Mouse (Mus musculus) liver, postnatal 0 days (tissue): ENCODE data around the gene Arsg. TPM values are rescaled to one million over a fixed set of nuclear protein-coding genes. Genes with fewer than 3 reads are reported as not detected.

Experiments used
- ATAC-seq: fragments of 200-750 bp; cut with Nextera tagmentation; 2 replicates; pipeline ENCODE4 v1.8.0; 2017; ENCODE audit warnings: mild to moderate bottlenecking, moderate library complexity
- DNase-seq: peaks from one replicate; pipeline ENCODE4 v3.0.0-alpha.2; 2016
- H3K27ac ChIP-seq: fragments of 300-500 bp; sonication (generic); 2 replicates; pipeline ENCODE4 v1.5.1; 2014; ENCODE audit warnings: antibody characterized with exemption, moderate library complexity, mild to moderate bottlenecking, low read depth
- H3K27me3 ChIP-seq: fragments of 300-500 bp; sonication (generic); 2 replicates; pipeline ENCODE4 v1.6.1; 2014; ENCODE audit warnings: low read length, control low read depth, mixed read lengths; ENCODE audit not compliant: insufficient read depth
- H3K36me3 ChIP-seq: fragments of 300-500 bp; sonication (generic); replicated peaks from 2 replicates; pipeline ENCODE4 v1.6.1; 2014; ENCODE audit warnings: mild to moderate bottlenecking, control low read depth, low read length, moderate library complexity, mixed read lengths; ENCODE audit not compliant: insufficient read depth
- H3K4me1 ChIP-seq: fragments of 300-500 bp; sonication (generic); 2 replicates; pipeline ENCODE4 v1.6.1; 2014; ENCODE audit warnings: antibody characterized with exemption, mild to moderate bottlenecking, control low read depth; ENCODE audit not compliant: insufficient read depth
- H3K4me2 ChIP-seq: fragments of 300-500 bp; sonication (generic); 2 replicates; pipeline ENCODE4 v1.6.1; 2014; ENCODE audit warnings: low read depth, mild to moderate bottlenecking, low read length, moderate library complexity, mixed read lengths
- H3K4me3 ChIP-seq: fragments of 300-500 bp; sonication (generic); 2 replicates; pipeline ENCODE4 v1.5.1; 2014; ENCODE audit warnings: low read depth, low read length
- H3K9ac ChIP-seq: fragments of 300-500 bp; sonication (generic); replicated peaks from 2 replicates; pipeline ENCODE4 v1.6.1; 2014; ENCODE audit warnings: mild to moderate bottlenecking, moderate library complexity
- H3K9me3 ChIP-seq: fragments of 300-500 bp; sonication (generic); 2 replicates; pipeline ENCODE4 v1.6.1; 2016; ENCODE audit warnings: mild to moderate bottlenecking, control low read depth, low read length, mixed read lengths
- CTCF ChIP-seq: sonication (generic); IDR thresholded peaks from 2 replicates; pipeline ENCODE4 v1.5.1; 2016; ENCODE audit warnings: antibody characterized with exemption, low read depth
- EP300 ChIP-seq: IDR thresholded peaks from 2 replicates; pipeline ENCODE4 v1.6.1; 2016; ENCODE audit warnings: antibody characterized with exemption, low read depth, mild to moderate bottlenecking
- WGBS: fragments of 180-500 bp; shearing (Covaris S2); extraction: QIAGEN DNeasy Blood & Tissue Kit; methylation state at CpG from one replicate; pipeline ENCODE4 v1.1.7; 2014; ENCODE audit not compliant: insufficient replicate concordance; 5-methylcytosine and 5-hydroxymethylcytosine counted together
- polyA plus RNA-seq: library from polyadenylated mRNA; unstranded; fragments of >200 nt; fragmentation: Nextera tagmentation; extraction: Ambion mirVana; gene quantifications from 2 replicates; pipeline ENCODE4 v1.2.1, GENCODE M21; 2015

Gene Arsg
- polyA plus RNA-seq, 1 experiment from 2014 or later: 13.1 TPM

DNA sequence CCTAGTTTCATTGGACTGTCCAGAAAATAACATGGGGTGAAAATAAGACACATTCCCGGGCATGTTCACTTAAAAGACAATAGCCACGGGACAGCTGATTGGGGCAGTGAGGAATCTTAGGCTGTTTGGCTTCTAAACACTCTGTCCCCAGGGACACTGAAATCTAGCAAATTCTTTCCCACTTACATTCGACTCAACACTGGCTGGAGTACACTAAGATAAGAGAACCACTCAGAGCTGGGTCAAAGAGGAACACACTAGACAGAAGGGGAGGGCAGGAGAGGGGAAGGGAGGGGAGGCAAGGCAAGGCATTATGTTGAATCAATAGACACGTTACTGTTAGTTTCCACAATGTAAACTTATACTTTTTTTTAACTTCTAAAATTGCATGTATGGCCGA, 12.6 kb upstream of the Arsg start:
- no peaks in the 10 kb centered on the region for H3K9me3 ChIP-seq
- no peak overlapping the region for H3K4me2 ChIP-seq
- TF ChIP-seq CTCF: no peak
- no peak for TF ChIP-seq EP300
- H3K27ac ChIP-seq: no peak overlapping the region
- no peak for ATAC-seq
- 0 out of 2 replicates have a peak, but pooled peaks cover 3% of the 10 kb centered on the region for H3K4me1 ChIP-seq
- H3K4me3 ChIP-seq: no peak overlapping the region
- no peak for DNase-seq
- peaks cover 78% of the 10 kb centered on the region for H3K36me3 ChIP-seq
- WGBS: 57% methylated on average over 5 of the region's 5 CpGs
- no peaks in the 10 kb centered on the region for H3K27me3 ChIP-seq
- H3K9ac ChIP-seq: no peak overlapping the region

DNA sequence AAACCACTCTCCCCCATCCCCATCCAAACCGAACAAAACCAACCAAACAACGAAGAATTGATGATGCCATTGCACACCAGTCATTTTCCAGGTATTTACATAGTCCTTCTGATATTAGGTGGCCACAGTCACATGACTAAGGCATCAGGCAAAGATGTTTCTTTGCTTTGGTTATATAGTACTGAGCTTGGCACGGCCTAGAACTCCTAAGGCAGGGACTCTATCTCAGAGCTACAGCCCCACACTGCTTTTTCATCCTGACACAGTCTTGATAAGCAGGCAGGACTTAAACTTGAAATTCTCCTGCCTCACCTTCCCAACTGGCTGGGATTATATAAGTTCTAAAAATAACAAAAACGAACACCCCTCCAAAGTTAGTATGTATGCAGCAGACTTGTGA, 8.1 kb upstream of the Arsg start:
- TF ChIP-seq CTCF (no peak), EP300 (peak; percentile 86)
- 69% methylated on average over 4 of the region's 4 CpGs for WGBS
- Histone ChIP-seq H3K9me3 (no peaks in the 10 kb centered on the region), H3K9ac (peak overlapping the region; percentile 11; the same call in 1 of the 2 replicates), H3K4me1 (peaks cover 20% of the 10 kb centered on the region), H3K27me3 (no peaks in the 10 kb centered on the region), H3K36me3 (peaks cover 46% of the 10 kb centered on the region), H3K4me3 (no peak overlapping the region), H3K4me2 (peak overlapping the region; percentile 29; the same call in 1 of the 2 replicates), H3K27ac (peak overlapping the region; percentile 66; the same call in 1 of the 2 replicates)
- DNase-seq (no peak), ATAC-seq (peak; percentile 87)

DNA sequence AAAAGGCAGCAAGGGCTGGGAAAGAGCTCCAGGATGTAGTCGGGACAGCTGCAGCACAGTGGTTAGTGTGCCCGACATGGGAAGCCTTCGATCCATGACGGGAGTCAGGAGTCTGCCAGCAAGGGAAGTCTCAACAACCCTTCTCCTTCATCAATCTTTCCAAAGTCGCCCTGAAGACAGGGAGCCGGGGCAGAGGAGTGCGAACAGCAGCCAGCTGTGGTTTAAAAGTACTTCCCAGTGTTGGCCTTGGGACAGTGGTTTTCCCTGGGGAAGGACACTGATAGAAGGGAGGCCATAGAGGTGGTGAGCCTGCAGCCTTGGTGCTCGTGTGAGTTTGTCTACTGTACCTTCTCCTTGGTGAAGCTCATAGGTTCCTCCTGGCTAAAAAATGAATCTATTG, 6.2 kb upstream of the Arsg start:
- Histone ChIP-seq H3K4me2 (no peak overlapping the region), H3K4me3 (no peak overlapping the region), H3K36me3 (peaks cover 34% of the 10 kb centered on the region), H3K9ac (no peak overlapping the region), H3K27ac (no peak overlapping the region), H3K9me3 (no peaks in the 10 kb centered on the region), H3K4me1 (peaks cover 29% of the 10 kb centered on the region), H3K27me3 (no peaks in the 10 kb centered on the region)
- WGBS: 85% methylated on average over 8 of the region's 8 CpGs
- TF ChIP-seq CTCF (no peak), EP300 (no peak)
- no peak for DNase-seq
- no peak for ATAC-seq

DNA sequence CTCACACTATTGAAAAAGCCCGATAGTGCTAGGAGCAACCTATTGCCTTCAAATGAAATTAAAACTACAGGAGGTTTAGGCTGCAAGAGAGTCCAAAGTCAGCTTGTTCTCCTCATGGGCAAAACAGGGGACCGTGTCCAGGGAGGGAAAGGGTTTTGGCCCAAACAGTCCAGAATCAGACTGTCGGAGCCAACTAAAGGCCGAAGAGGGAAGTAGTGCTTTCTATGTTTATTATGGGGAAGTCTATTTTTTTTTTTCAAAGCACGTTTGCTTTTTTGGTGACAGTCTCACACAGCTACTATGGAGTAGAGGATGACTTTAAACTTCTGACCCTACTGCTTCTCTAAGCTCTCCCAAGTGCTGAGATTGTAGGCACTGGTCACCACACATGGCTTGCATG, 5.0 kb upstream of the Arsg start:
- TF ChIP-seq CTCF (no peak), EP300 (no peak)
- peaks cover 29% of the 10 kb centered on the region for H3K4me1 ChIP-seq
- H3K9ac ChIP-seq: no peak overlapping the region; the same call in 1 of the 2 replicates
- no peak for DNase-seq
- no peak for ATAC-seq
- H3K9me3 ChIP-seq: no peaks in the 10 kb centered on the region
- no peak overlapping the region for H3K4me3 ChIP-seq
- H3K36me3 ChIP-seq: peaks cover 22% of the 10 kb centered on the region
- 52% methylated on average over 5 of the region's 5 CpGs for WGBS
- no peak overlapping the region for H3K27ac ChIP-seq
- no peaks in the 10 kb centered on the region for H3K27me3 ChIP-seq
- peak overlapping the region; percentile 95 for H3K4me2 ChIP-seq

DNA sequence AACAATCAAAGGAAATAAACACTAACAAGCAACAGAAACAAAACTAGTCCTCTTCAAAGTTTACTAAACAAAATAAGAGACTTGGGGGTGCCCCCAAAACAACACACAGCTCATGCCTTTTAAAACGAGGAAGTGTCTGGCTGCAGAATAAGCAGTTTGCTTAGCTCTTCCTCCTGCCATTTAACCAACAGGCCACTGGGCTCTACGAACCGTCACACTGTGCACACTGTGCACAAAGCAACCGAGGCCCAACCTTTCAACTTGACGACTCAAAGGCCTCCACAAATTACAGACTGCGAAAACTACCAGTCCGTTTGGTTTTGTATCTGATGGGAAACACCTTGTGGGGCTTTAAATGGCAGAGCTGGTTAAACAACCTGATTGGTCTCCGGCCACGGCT, 3.0 kb upstream of the Arsg start:
- H3K4me1 ChIP-seq: peaks cover 27% of the 10 kb centered on the region
- peak overlapping the region; percentile 86 for H3K9ac ChIP-seq
- peak overlapping the region; percentile 99 for H3K27ac ChIP-seq
- no peak for TF ChIP-seq EP300
- TF ChIP-seq CTCF: no peak
- H3K4me3 ChIP-seq: peak overlapping the region; percentile 79
- H3K27me3 ChIP-seq: no peaks in the 10 kb centered on the region
- 33% methylated on average over 9 of the region's 9 CpGs for WGBS
- peaks cover 8% of the 10 kb centered on the region for H3K36me3 ChIP-seq
- no peaks in the 10 kb centered on the region for H3K9me3 ChIP-seq
- ATAC-seq (no peak), DNase-seq (no peak)
- peak overlapping the region; percentile 95 for H3K4me2 ChIP-seq

DNA sequence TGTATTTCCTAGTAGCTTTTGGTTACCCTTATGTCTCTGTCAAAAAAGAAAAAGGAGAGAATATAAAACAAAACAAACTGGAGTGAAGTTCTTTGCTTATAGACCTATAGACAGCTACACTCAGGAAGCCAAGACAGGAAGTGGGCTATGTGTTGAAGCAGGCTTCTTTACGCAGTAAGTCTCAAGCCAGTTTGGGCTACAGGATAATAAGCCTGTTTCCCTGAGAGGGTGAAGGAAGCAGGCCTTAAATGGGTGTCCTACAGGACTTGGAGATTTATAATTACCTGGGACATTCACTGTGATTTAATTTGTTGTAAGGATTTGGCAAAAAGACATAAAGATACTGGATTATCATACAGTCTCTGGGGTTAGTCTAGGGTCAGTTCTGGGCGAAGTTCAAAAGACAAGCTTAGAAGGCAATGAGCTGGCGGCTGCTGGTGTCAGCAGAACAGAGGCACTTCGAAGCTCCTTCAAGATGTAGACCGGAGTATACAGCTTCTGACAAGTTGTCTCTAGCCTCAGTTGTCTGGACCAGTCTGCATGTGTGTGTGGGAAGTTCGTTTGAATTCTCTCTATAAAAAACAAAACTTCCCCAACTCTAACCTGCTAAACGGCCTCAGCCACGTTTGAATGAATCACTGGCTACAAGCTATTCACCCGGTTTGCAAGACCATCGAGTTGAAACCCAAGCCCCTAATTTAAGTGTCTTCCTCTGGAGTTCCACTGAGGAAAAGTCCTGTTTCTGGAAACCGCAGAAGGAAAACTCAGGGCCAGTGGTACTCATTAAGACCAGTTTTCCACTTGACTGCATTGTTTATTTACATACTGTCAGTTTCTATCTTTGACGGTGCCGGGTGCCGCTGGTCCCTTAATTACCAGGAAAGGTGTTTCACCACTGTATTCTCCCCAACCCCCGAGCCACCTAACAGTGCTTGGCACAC, 2.0 kb upstream of the Arsg start:
- peak overlapping the region; percentile 95 for H3K4me2 ChIP-seq
- 16% methylated on average over 15 of the region's 15 CpGs for WGBS
- H3K9me3 ChIP-seq: no peaks in the 10 kb centered on the region
- TF ChIP-seq EP300 (no peak), CTCF (no peak)
- H3K9ac ChIP-seq: peak overlapping the region; percentile 86
- ATAC-seq (no peak), DNase-seq (no peak)
- peak overlapping the region; percentile 99 for H3K27ac ChIP-seq
- peaks cover 8% of the 10 kb centered on the region for H3K36me3 ChIP-seq
- H3K27me3 ChIP-seq: no peaks in the 10 kb centered on the region
- peak overlapping the region; percentile 79 for H3K4me3 ChIP-seq
- peaks cover 27% of the 10 kb centered on the region for H3K4me1 ChIP-seq
